Mouse (Mus musculus) stomach, postnatal 0 days (tissue): ENCODE data around the gene Siah2. TPM values are rescaled to one million over a fixed set of nuclear protein-coding genes. Genes with fewer than 3 reads are reported as not detected.

Experiments used
- ATAC-seq: fragments of 200-750 bp; cut with Nextera tagmentation; 2 replicates; pipeline ENCODE4 v1.8.0; 2017; ENCODE audit not compliant: low FRiP score, low TSS enrichment
- DNase-seq: peaks from one replicate; pipeline ENCODE4 v3.0.0-alpha.2; 2016; ENCODE audit warnings: low spot score
- H3K27ac ChIP-seq: fragments of 300-500 bp; sonication (generic); replicated peaks from 2 replicates; pipeline ENCODE4 v1.5.1; 2014; ENCODE audit warnings: mild to moderate bottlenecking, control low read depth
- H3K27me3 ChIP-seq: fragments of 300-500 bp; sonication (generic); 2 replicates; pipeline ENCODE4 v1.6.1; 2014; ENCODE audit warnings: low read length; ENCODE audit not compliant: control insufficient read depth, insufficient read depth
- H3K36me3 ChIP-seq: fragments of 300-500 bp; sonication (generic); 2 replicates; pipeline ENCODE4 v1.6.1; 2014; ENCODE audit warnings: low read length, mixed read lengths; ENCODE audit not compliant: control insufficient read depth, insufficient read depth
- H3K4me1 ChIP-seq: fragments of 300-500 bp; sonication (generic); replicated peaks from 2 replicates; pipeline ENCODE4 v1.6.1; 2014; ENCODE audit warnings: antibody characterized with exemption; ENCODE audit not compliant: control insufficient read depth, insufficient read depth
- H3K4me2 ChIP-seq: fragments of 300-500 bp; sonication (generic); replicated peaks from 2 replicates; pipeline ENCODE4 v1.6.1; 2014; ENCODE audit warnings: low read depth, mild to moderate bottlenecking, control low read depth, moderate library complexity
- H3K4me3 ChIP-seq: fragments of 300-500 bp; sonication (generic); 2 replicates; pipeline ENCODE4 v1.5.1; 2014; ENCODE audit warnings: low read depth, low read length, control low read depth
- H3K9ac ChIP-seq: fragments of 300-500 bp; sonication (generic); 2 replicates; pipeline ENCODE4 v1.6.1; 2014; ENCODE audit warnings: mild to moderate bottlenecking, low read length, control low read depth, mixed read lengths
- H3K9me3 ChIP-seq: fragments of 300-500 bp; sonication (generic); 2 replicates; pipeline ENCODE4 v1.6.1; 2016; ENCODE audit warnings: low read length; ENCODE audit not compliant: control insufficient read depth
- CTCF ChIP-seq: IDR thresholded peaks from 2 replicates; pipeline ENCODE4 v1.5.1; 2016; ENCODE audit warnings: antibody characterized with exemption, low read depth, mild to moderate bottlenecking, moderate library complexity
- EP300 ChIP-seq: optimal IDR thresholded peaks from 2 replicates; pipeline ENCODE3; 2016; ENCODE audit warnings: antibody characterized with exemption
- WGBS: fragments of 180-500 bp; shearing (Covaris S2); extraction: QIAGEN DNeasy Blood & Tissue Kit; methylation state at CpG from one replicate; pipeline ENCODE4 v1.1.7; 2014; 5-methylcytosine and 5-hydroxymethylcytosine counted together
- polyA plus RNA-seq: library from polyadenylated mRNA; unstranded; fragments of >200 nt; fragmentation: Nextera tagmentation; extraction: Ambion mirVana; gene quantifications from 2 replicates; pipeline ENCODE4 v1.2.1, GENCODE M21; 2015

Gene Siah2
- polyA plus RNA-seq, 1 experiment from 2014 or later, result 4.4 TPM

DNA sequence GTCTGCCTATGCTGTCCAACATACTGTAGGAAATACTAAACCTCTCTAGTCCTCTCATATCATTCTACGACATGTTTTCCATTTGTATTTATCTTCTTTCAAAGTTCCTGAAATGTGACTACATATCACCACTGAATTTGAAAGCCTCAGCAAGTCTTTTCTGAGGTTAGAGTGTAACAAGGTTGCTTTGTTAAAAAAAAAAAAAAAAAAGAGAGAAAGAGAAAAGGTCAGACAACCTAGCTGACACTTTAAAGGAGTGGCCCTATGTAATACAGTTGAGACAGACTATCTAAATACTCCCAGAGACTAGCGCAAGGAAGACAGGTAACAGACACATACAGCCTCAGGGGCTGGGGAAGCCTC lies 5.3 kb downstream of the Siah2 start:
- Histone ChIP-seq H3K4me3 (no peak overlapping the region), H3K36me3 (no peaks in the 10 kb centered on the region), H3K27me3 (no peaks in the 10 kb centered on the region), H3K27ac (no peak overlapping the region), H3K9ac (no peak overlapping the region), H3K9me3 (no peaks in the 10 kb centered on the region), H3K4me2 (no peak overlapping the region), H3K4me1 (no peaks in the 10 kb centered on the region)
- no peak for TF ChIP-seq CTCF
- TF ChIP-seq EP300, result no peak
- WGBS, result 70% methylated on average over 2 of the region's 2 CpGs
- ATAC-seq (no peak), DNase-seq (no peak)

- no peak overlapping the region for H3K4me3 ChIP-seq
- no peaks in the 10 kb centered on the region for H3K36me3 ChIP-seq
- TF ChIP-seq CTCF (no peak), EP300 (no peak)
- no peak overlapping the region for H3K9ac ChIP-seq
- H3K4me2 ChIP-seq, result no peak overlapping the region
- no peaks in the 10 kb centered on the region for H3K9me3 ChIP-seq
- ATAC-seq (no peak), DNase-seq (no peak)
- WGBS, result 71% methylated on average over 7 of the region's 7 CpGs
- H3K4me1 ChIP-seq, result no peaks in the 10 kb centered on the region
- H3K27me3 ChIP-seq, result no peaks in the 10 kb centered on the region
- no peak overlapping the region for H3K27ac ChIP-seq
Measured at GRCm38 (mm10) chr3:58686206-58686921, 5.8 kb downstream of the Siah2 start.

DNA sequence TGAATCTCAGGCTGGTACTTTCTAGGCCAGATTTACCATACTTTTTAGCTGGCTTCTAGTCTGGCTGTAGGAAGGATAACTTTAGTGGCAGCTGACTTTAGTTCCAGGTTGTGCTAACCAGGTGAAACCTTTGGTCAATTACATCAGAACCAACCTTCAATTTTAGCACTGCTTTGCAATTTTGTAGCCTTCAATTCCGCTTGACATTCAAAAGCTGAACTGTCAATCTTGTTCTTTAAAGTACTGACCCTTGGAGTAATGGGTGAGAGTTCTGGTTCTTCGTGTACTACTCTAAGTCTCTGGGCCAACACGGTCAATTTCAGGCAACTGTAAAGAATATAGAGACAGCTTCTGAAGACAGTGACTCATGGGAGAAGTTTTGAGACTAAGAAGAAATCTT lies 6.8 kb downstream of the Siah2 start:
- no peak for TF ChIP-seq CTCF
- no peak for TF ChIP-seq EP300
- H3K4me2 ChIP-seq, result no peak overlapping the region
- WGBS, result 93% methylated on average over 3 of the region's 3 CpGs
- H3K9ac ChIP-seq, result no peak overlapping the region
- DNase-seq, result no peak
- no peaks in the 10 kb centered on the region for H3K4me1 ChIP-seq
- no peaks in the 10 kb centered on the region for H3K27me3 ChIP-seq
- H3K27ac ChIP-seq, result no peak overlapping the region
- H3K9me3 ChIP-seq, result no peaks in the 10 kb centered on the region
- H3K4me3 ChIP-seq, result no peak overlapping the region
- no peak for ATAC-seq
- H3K36me3 ChIP-seq, result no peaks in the 10 kb centered on the region

- no peak overlapping the region for H3K4me3 ChIP-seq
- H3K36me3 ChIP-seq, result no peaks in the 10 kb centered on the region
- TF ChIP-seq EP300 (no peak), CTCF (no peak)
- DNase-seq, result no peak
- no peak for ATAC-seq
- no peak overlapping the region for H3K4me2 ChIP-seq
- WGBS, result 62% methylated on average over 7 of the region's 7 CpGs
- H3K27ac ChIP-seq, result no peak overlapping the region
- H3K9me3 ChIP-seq, result no peaks in the 10 kb centered on the region
- no peaks in the 10 kb centered on the region for H3K27me3 ChIP-seq
- H3K9ac ChIP-seq, result no peak overlapping the region
- peaks cover 6% of the 10 kb centered on the region; the same call in 1 of the 2 replicates for H3K4me1 ChIP-seq
Measured at GRCm38 (mm10) chr3:58683346-58683745, 8.9 kb downstream of the Siah2 start.

- Histone ChIP-seq H3K27me3 (no peaks in the 10 kb centered on the region), H3K9me3 (no peaks in the 10 kb centered on the region), H3K9ac (no peak overlapping the region), H3K4me2 (no peak overlapping the region), H3K4me1 (peaks cover 6% of the 10 kb centered on the region; the same call in 1 of the 2 replicates), H3K4me3 (no peak overlapping the region), H3K27ac (no peak overlapping the region), H3K36me3 (no peaks in the 10 kb centered on the region)
- 43% methylated on average over 4 of the region's 4 CpGs for WGBS
- no peak for ATAC-seq
- no peak for DNase-seq
- TF ChIP-seq EP300 (no peak), CTCF (no peak)
Measured at GRCm38 (mm10) chr3:58682336-58682735, 9.9 kb downstream of the Siah2 start.

- no peak overlapping the region for H3K4me3 ChIP-seq
- no peaks in the 10 kb centered on the region for H3K27me3 ChIP-seq
- TF ChIP-seq EP300, result no peak
- TF ChIP-seq CTCF, result no peak
- 19% methylated on average over 2 of the region's 2 CpGs for WGBS
- H3K9me3 ChIP-seq, result no peaks in the 10 kb centered on the region
- no peak overlapping the region for H3K9ac ChIP-seq
- ATAC-seq (no peak), DNase-seq (no peak)
- H3K36me3 ChIP-seq, result no peaks in the 10 kb centered on the region
- H3K27ac ChIP-seq, result no peak overlapping the region
- peaks cover 6% of the 10 kb centered on the region; the same call in 1 of the 2 replicates for H3K4me1 ChIP-seq
- no peak overlapping the region for H3K4me2 ChIP-seq
Measured at GRCm38 (mm10) chr3:58681831-58682230, 10.4 kb downstream of the Siah2 start.
